Mouse (Mus musculus): ENCODE measurements around the gene Gdpd5.

DNA sequence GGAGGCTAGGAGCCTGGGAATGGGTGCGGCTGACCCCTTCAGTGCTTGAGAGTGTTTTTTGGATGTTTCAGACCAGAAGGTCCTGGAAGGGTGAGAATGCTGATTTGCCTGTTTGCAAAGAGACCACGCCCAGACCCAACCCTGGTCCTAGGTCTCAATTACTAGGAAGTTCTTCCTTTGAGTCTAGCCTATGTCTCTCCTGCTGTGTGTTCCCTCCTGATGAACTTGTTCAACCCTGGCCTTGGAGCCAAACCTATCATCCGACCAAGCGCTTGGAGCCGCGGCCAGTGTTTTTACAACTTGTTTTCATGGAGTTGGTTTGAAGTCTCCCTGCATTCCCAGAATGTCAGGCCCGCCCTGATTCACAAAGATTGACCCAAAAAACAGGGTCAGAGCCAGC, 22.0 kb downstream of the Gdpd5 start:
- no peak for TF ChIP-seq CTCF (IDR thresholded peaks at IDR 0.05)
- TF ChIP-seq POLR2A (IDR thresholded peaks at IDR 0.05; ENCODE audit: insufficient read depth, low read depth, low read length), result no peak
- TF ChIP-seq EP300 (IDR thresholded peaks at IDR 0.05; ENCODE audit: insufficient read depth, low read depth, low read length), result no peak
